Mouse (Mus musculus): ENCODE data around the gene Phf14. TPM values are rescaled to one million over a fixed set of nuclear protein-coding genes. Genes with fewer than 3 reads are reported as not detected.

The Phf14 gene
- polyA plus RNA-seq, 1 experiment from 2014 or later = 87.7 TPM

- Histone ChIP-seq H3K27me3 (ENCODE audit: insufficient read depth, low read length) (no peaks in the 10 kb centered on the region), H3K4me2 (ENCODE audit: low read length) (no peak overlapping the region), H3K9me3 (replicated peaks; ENCODE audit: low read length) (no peaks in the 10 kb centered on the region), H3K27ac (no peak overlapping the region), H3K36me3 (ENCODE audit: insufficient read depth, low read length) (no peaks in the 10 kb centered on the region), H3K4me3 (replicated peaks; ENCODE audit: low read depth, low read length) (no peak overlapping the region), H3K4me1 (replicated peaks; ENCODE audit: insufficient read depth, low read length) (no peaks in the 10 kb centered on the region), H3K9ac (ENCODE audit: low read depth, low read length) (no peak overlapping the region)
- no peak for ATAC-seq (replicated peaks; ENCODE audit: low FRiP score, low read depth)
- no peak for DNase-seq (ENCODE audit: low spot score)
- no peak for TF ChIP-seq CTCF (IDR thresholded peaks at IDR 0.05; ENCODE audit: low read depth)
- 71% methylated on average over 2 of the region's 2 CpGs for WGBS
These were observed 107.1 kb downstream of the Phf14 start for GRCm38 (mm10) chr6:12014733-12015132.

- H3K4me2 ChIP-seq (ENCODE audit: low read length) = no peak overlapping the region
- 0 out of 2 replicates have a peak, but pooled peaks cover 2% of the 10 kb centered on the region for H3K36me3 ChIP-seq (ENCODE audit: insufficient read depth, low read length)
- no peaks in the 10 kb centered on the region for H3K4me1 ChIP-seq (replicated peaks; ENCODE audit: insufficient read depth, low read length)
- H3K27ac ChIP-seq = no peak overlapping the region
- H3K4me3 ChIP-seq (replicated peaks; ENCODE audit: low read depth, low read length) = no peak overlapping the region
- DNase-seq (ENCODE audit: low spot score) (no peak), ATAC-seq (replicated peaks; ENCODE audit: low FRiP score, low read depth) (no peak)
- H3K27me3 ChIP-seq (ENCODE audit: insufficient read depth, low read length) = no peaks in the 10 kb centered on the region
- 57% methylated on average over 1 of the region's 1 CpGs for WGBS
- H3K9ac ChIP-seq (ENCODE audit: low read depth, low read length) = no peak overlapping the region
- no peaks in the 10 kb centered on the region for H3K9me3 ChIP-seq (replicated peaks; ENCODE audit: low read length)
- no peak for TF ChIP-seq CTCF (IDR thresholded peaks at IDR 0.05; ENCODE audit: low read depth)
These were observed 112.1 kb downstream of the Phf14 start for GRCm38 (mm10) chr6:12019736-12020135.

GRCm38 (mm10) chr6:12020156-12020555 lies 112.5 kb downstream of the Phf14 start:
- Histone ChIP-seq H3K36me3 (ENCODE audit: insufficient read depth, low read length) (0 out of 2 replicates have a peak, but pooled peaks cover 2% of the 10 kb centered on the region), H3K9me3 (replicated peaks; ENCODE audit: low read length) (no peaks in the 10 kb centered on the region), H3K27ac (no peak overlapping the region), H3K4me3 (replicated peaks; ENCODE audit: low read depth, low read length) (no peak overlapping the region), H3K4me2 (ENCODE audit: low read length) (no peak overlapping the region), H3K27me3 (ENCODE audit: insufficient read depth, low read length) (no peaks in the 10 kb centered on the region), H3K4me1 (replicated peaks; ENCODE audit: insufficient read depth, low read length) (no peaks in the 10 kb centered on the region), H3K9ac (ENCODE audit: low read depth, low read length) (no peak overlapping the region)
- ATAC-seq (replicated peaks; ENCODE audit: low FRiP score, low read depth) (no peak), DNase-seq (ENCODE audit: low spot score) (no peak)
- WGBS = 72% methylated on average over 3 of the region's 3 CpGs
- TF ChIP-seq CTCF (IDR thresholded peaks at IDR 0.05; ENCODE audit: low read depth) = no peak

DNA sequence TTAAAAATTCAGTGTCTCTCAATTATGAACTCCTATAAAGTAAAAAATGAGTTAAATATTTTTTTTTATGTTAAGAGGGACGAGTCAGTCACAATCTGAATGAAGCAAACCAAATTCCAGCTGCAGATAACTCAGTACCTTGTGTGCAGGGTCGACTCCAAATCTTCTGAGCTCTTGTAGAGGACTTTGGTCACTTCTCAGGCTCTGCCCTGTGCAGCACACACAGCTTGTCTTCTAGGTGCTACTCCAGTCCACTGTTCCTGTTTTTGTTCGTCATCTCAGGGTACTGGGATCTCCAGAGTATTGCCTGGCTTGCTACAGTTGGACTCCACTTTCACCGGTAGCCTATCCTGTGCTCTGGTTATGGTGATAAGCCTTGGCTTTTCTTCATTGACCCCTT lies 113.1 kb downstream of the Phf14 start:
- no peak for TF ChIP-seq CTCF (IDR thresholded peaks at IDR 0.05; ENCODE audit: low read depth)
- Histone ChIP-seq H3K36me3 (ENCODE audit: insufficient read depth, low read length) (0 out of 2 replicates have a peak, but pooled peaks cover 2% of the 10 kb centered on the region), H3K4me2 (ENCODE audit: low read length) (no peak overlapping the region), H3K27ac (no peak overlapping the region), H3K27me3 (ENCODE audit: insufficient read depth, low read length) (no peaks in the 10 kb centered on the region), H3K9me3 (replicated peaks; ENCODE audit: low read length) (no peaks in the 10 kb centered on the region), H3K4me1 (replicated peaks; ENCODE audit: insufficient read depth, low read length) (no peaks in the 10 kb centered on the region), H3K9ac (ENCODE audit: low read depth, low read length) (no peak overlapping the region), H3K4me3 (replicated peaks; ENCODE audit: low read depth, low read length) (no peak overlapping the region)
- 87% methylated on average over 4 of the region's 4 CpGs for WGBS
- ATAC-seq (replicated peaks; ENCODE audit: low FRiP score, low read depth) (no peak; the same call in 1 of the 2 replicates), DNase-seq (ENCODE audit: low spot score) (no peak)

- no peak overlapping the region for H3K9ac ChIP-seq (ENCODE audit: low read depth, low read length)
- no peak overlapping the region for H3K4me2 ChIP-seq (ENCODE audit: low read length)
- H3K9me3 ChIP-seq (replicated peaks; ENCODE audit: low read length) = no peaks in the 10 kb centered on the region
- H3K27me3 ChIP-seq (ENCODE audit: insufficient read depth, low read length) = no peaks in the 10 kb centered on the region
- H3K36me3 ChIP-seq (ENCODE audit: insufficient read depth, low read length) = 0 out of 2 replicates have a peak, but pooled peaks cover 2% of the 10 kb centered on the region
- no peak for ATAC-seq (replicated peaks; ENCODE audit: low FRiP score, low read depth)
- no peak overlapping the region for H3K4me3 ChIP-seq (replicated peaks; ENCODE audit: low read depth, low read length)
- H3K27ac ChIP-seq = no peak overlapping the region
- no peak for TF ChIP-seq CTCF (IDR thresholded peaks at IDR 0.05; ENCODE audit: low read depth)
- no peaks in the 10 kb centered on the region for H3K4me1 ChIP-seq (replicated peaks; ENCODE audit: insufficient read depth, low read length)
- 92% methylated on average over 4 of the region's 4 CpGs for WGBS
- DNase-seq (ENCODE audit: low spot score) = no peak
These were observed 113.9 kb downstream of the Phf14 start for GRCm38 (mm10) chr6:12021480-12021879.

- no peak for ATAC-seq (replicated peaks; ENCODE audit: low FRiP score, low read depth)
- H3K36me3 ChIP-seq (ENCODE audit: insufficient read depth, low read length) = 0 out of 2 replicates have a peak, but pooled peaks cover 2% of the 10 kb centered on the region
- WGBS = 97% methylated on average over 2 of the region's 2 CpGs
These were observed 115.8 kb downstream of the Phf14 start for GRCm38 (mm10) chr6:12023395-12023794.

More at GRCm38 (mm10) chr6:12023395-12023794, 115.8 kb downstream of the Phf14 start:
- H3K9me3 ChIP-seq (replicated peaks; ENCODE audit: low read length) = no peaks in the 10 kb centered on the region
- H3K4me3 ChIP-seq (replicated peaks; ENCODE audit: low read depth, low read length) = no peak overlapping the region
- no peak overlapping the region for H3K9ac ChIP-seq (ENCODE audit: low read depth, low read length)
- H3K27ac ChIP-seq = no peak overlapping the region
- H3K4me2 ChIP-seq (ENCODE audit: low read length) = no peak overlapping the region
- no peak for TF ChIP-seq CTCF (IDR thresholded peaks at IDR 0.05; ENCODE audit: low read depth)
- no peaks in the 10 kb centered on the region for H3K27me3 ChIP-seq (ENCODE audit: insufficient read depth, low read length)
- DNase-seq (ENCODE audit: low spot score) = no peak
- no peaks in the 10 kb centered on the region for H3K4me1 ChIP-seq (replicated peaks; ENCODE audit: insufficient read depth, low read length)

Measured in kidney, postnatal 0 days (tissue).